Mouse (Mus musculus): ENCODE data around the gene Klrb1.

Gene Klrb1

DNA sequence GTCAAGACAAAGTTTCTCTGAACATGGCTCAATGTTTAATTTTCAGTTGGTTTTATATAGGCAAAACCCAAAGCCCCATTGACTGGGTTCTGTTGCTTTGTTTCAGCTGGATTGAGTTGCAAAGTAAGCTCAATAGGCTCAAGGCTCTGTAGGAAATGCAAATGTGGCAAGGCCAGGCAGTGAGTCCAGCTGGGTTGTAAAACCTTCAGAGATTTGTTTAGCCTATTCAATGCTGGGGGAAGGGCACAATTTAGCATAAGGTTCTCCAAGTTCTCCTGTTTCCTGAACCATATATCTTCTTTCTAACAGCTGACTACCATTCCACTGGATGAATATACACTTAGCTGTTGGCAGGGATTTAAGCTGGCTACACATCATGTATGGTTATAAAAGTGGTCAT, 12.0 kb upstream of the Klrb1 start:
- DNase-seq (ENCODE audit: low spot score in 2 of 2) = no peak

DNA sequence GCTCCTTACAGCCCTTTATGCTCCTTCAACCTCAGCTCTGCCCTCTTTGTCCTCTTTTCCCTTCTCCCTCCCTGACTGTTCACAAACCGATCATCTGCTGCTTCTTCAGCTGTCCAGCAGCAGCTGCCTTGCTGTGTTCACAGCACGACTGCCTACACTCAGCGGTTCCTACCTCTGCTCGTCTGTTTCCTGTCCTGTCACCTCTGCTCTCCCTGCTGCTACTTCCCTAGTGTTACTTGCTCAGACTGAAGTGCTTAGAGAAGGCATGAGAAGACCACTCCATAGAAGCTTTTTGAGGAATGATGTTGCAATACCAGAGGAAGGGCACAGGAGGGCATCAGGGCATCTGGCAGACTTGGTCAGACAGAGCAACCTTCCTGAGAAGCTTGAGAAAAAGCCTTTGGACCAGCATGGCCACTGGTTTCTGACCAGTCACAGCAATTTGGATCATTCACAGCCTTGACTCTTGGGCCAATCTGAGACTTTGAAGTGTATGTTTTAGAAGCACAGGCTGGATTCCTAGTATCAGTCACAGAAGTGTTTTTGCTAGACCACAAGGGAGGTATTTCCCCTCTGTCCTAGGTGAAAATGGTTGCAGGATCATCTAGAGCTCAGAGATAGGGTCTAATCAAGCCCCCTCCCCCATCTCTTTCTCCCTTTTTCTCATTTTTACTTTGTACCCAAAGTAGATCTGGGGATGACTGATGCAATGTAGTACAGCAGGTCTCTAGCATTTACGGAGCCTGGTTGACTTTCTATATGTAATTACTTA, 11.2 kb upstream of the Klrb1 start:
- no peak for DNase-seq (ENCODE audit: low spot score in 2 of 2)

DNA sequence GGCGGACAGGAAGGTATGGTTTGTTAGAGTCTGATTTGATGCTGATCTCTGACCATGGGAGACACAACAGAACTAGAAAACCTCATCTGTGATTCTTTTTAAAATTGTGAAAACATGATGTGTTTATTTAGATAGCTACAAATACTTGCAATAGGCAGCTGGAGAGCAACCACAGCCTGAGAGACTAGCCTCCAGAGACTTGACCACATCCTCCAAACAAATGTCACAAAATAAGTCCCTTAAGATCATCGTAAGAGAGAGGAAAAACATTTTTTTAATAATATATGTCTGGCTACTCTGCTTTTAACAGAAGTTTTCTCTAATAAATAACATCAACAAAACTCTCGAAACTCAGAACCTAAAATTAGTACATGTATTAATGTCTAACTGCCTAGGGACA, 9.2 kb upstream of the Klrb1 start:
- no peak for DNase-seq (ENCODE audit: low spot score in 2 of 2)

DNA sequence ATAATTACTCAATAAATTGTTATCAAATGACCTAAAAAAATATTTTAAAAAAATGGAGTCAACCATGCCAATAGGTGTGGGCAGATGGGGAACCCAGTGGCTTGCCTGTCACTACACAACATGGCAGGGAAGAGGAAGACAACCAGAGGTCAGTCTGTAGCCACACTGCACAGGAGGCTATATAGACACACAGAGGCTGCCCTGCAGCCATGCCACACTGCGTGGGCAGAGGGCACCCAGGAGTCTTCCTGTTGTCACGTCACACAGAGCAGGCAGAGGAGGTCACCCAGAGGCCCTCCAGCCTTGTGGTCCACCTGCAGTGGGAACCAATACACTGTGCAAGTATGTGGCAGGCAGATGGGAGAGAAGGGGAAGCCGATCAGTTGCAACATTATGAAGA, 21.2 kb downstream of the Klrb1 start:
- no peak for DNase-seq (ENCODE audit: low spot score in 2 of 2)

DNA sequence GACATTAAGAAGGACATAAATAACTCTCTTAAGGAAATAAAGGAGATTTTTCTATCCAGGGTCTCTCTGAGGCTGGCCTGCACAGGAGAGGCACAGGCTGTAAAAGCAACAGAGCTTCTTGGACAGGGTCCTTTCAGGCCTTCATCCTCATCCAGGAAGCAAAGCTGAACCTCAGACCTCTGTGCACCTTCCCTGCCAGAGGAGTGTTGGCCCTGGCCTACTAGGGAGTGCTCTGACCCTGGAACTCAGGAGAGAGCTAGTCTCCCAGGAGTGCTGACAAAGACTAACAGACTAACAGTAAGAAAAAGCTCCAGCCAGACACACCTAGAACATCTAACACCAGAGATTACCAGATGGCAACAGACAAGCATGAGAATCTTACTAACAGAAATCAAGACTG, 43.3 kb downstream of the Klrb1 start:
- DNase-seq (ENCODE audit: low spot score in 2 of 2) = no peak

DNA sequence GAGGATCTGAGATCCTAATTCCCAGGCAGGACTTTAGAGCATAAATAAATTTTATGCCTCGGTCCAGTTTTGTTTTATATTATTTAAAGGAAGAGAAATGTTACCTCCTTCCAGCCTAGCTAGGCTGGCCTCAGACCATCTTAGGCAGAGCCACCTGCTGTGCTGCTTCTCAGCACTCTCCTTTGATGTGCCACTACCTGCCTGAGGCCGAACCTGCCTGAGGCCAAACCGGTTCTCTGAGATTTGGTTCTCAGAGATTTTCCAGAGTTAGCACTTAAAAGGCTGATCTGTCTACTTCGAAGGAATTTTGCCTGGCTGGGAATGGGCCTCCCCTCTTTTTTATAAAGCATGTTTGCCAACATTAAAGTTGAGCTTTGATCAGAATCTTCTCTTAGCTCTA, 52.9 kb downstream of the Klrb1 start:
- DNase-seq (ENCODE audit: low spot score in 2 of 2) = no peak

DNA sequence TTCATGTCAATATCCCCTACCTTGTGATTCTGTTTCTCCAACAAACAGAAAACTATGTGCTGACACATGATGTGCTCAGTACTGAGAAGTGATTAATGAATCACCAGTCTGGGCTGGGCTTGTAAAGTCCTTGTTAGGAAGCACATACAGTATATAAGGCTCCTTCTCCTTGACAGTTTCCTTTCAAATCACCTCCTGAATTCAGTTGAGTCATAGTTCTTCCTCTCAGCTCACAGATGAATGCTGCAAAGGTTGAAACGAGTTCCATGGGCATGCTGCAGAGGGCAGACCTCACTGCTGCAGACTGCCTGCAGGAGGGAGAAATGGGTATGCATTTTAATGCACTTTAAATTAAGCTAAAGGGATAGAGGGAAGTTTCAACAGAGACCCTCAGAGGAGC, 60.7 kb downstream of the Klrb1 start, which contains the start of gene Clec2h:
Gene Clec2h (plus strand): TSS at position 180 of the 400 bp plus-strand sequence.
- no peak for DNase-seq (ENCODE audit: low spot score in 2 of 2)

DNA sequence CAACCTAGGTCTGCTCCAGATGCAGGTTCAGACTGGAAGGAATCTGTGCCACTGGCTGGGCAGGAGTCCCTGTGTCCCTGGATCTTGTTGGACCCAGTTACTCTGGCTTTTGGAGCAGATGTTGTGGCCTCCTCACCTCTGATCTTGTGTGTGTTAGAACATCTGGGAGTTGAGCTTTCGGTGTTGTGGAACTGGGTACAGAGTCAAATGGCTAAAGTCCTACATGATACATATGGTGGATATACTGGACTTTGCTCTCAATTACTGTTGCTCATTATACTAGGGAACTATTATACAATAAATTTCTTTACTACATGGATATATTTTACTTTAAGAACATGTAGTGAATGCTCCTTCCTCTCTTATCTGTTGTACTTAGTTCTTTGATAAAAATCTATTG, 61.6 kb downstream of the Klrb1 start:
- DNase-seq (ENCODE audit: low spot score in 2 of 2) = no peak
